Mouse (Mus musculus) right cerebral cortex, adult 18-20 months (tissue): ENCODE data around the gene Arhgap31.

Source experiments
- DNase-seq: peaks from one replicate; pipeline ENCODE4 v3.0.0; 2022; ENCODE audit warnings: mixed read lengths

The Arhgap31 gene

GRCm38 (mm10) chr16:38596099-38596498, 117.0 kb downstream of the Arhgap31 start:
- DNase-seq: no peak

GRCm38 (mm10) chr16:38594435-38594834, 118.6 kb downstream of the Arhgap31 start:
- DNase-seq: no peak

- DNase-seq: no peak
Measured at GRCm38 (mm10) chr16:38592946-38593345, 120.1 kb downstream of the Arhgap31 start.

- DNase-seq: no peak
Measured at GRCm38 (mm10) chr16:38592026-38592678, 120.9 kb downstream of the Arhgap31 start.

GRCm38 (mm10) chr16:38591506-38591905, 121.6 kb downstream of the Arhgap31 start:
- no peak for DNase-seq

- DNase-seq: no peak
Measured at GRCm38 (mm10) chr16:38587572-38587971, 125.5 kb downstream of the Arhgap31 start.

GRCm38 (mm10) chr16:38587163-38587562, 125.9 kb downstream of the Arhgap31 start:
- no peak for DNase-seq

GRCm38 (mm10) chr16:38585186-38585585, 127.9 kb downstream of the Arhgap31 start:
- DNase-seq: no peak

- DNase-seq: no peak
Measured at GRCm38 (mm10) chr16:38584761-38585160, 128.3 kb downstream of the Arhgap31 start.

- no peak for DNase-seq
Measured at GRCm38 (mm10) chr16:38571481-38571880, 141.6 kb downstream of the Arhgap31 start.

GRCm38 (mm10) chr16:38568192-38568591, 144.9 kb downstream of the Arhgap31 start:
- peak; percentile 46 for DNase-seq

GRCm38 (mm10) chr16:38563516-38563915, 149.6 kb downstream of the Arhgap31 start:
- DNase-seq: no peak

- DNase-seq: no peak
Measured at GRCm38 (mm10) chr16:38562968-38563327, 150.1 kb downstream of the Arhgap31 start.

- peak; percentile 96 for DNase-seq
Measured at GRCm38 (mm10) chr16:38562131-38562967, 150.7 kb downstream of the Arhgap31 start.

GRCm38 (mm10) chr16:38558221-38558748, 154.8 kb downstream of the Arhgap31 start, which contains the start of gene Tmem39a:
Tmem39a (plus strand) TSS chr16:38558698.
- DNase-seq: no peak

GRCm38 (mm10) chr16:38555988-38556387, 157.1 kb downstream of the Arhgap31 start:
- no peak for DNase-seq

- peak; percentile 83 for DNase-seq
Measured at GRCm38 (mm10) chr16:38549479-38550396, 163.3 kb downstream of the Arhgap31 start, which contains the start of gene Poglut1. Poglut1 (minus strand) TSS chr16:38550258.
